Mouse (Mus musculus) MEL (cell line): Measurements from ENCODE around the gene Btbd17.

Experiments used
- CHD1 ChIP-seq: IDR thresholded peaks from 2 replicates; pipeline ENCODE4 v1.6.1; 2012; ENCODE audit warnings: low read depth, mild to moderate bottlenecking, inconsistent platforms, low read length, improper control_type of control experiment
- CHD2 ChIP-seq: IDR thresholded peaks from 2 replicates; pipeline ENCODE4 v1.6.1; 2011; ENCODE audit warnings: low read length, improper control_type of control experiment
- CTCF ChIP-seq, 3 experiments: IDR thresholded peaks in 2 of 3; conservative IDR thresholded peaks in 1 of 3; 2 replicates each; pipeline ENCODE4 v1.5.1; 2011 to 2012; ENCODE audit warnings: low read length in 3 of 3, low read depth in 2 of 3, mild to moderate bottlenecking in 2 of 3, improper control_type of control experiment in 1 of 3, inconsistent platforms in 1 of 3, mixed read lengths in 1 of 3, moderate library complexity in 1 of 3; ENCODE audit not compliant: control insufficient read depth in 1 of 3, insufficient read depth in 1 of 3, poor library complexity in 1 of 3, severe bottlenecking in 1 of 3
- ELF1 ChIP-seq: IDR thresholded peaks from 2 replicates; pipeline ENCODE4 v1.6.1; 2014; ENCODE audit warnings: low read depth, mild to moderate bottlenecking, inconsistent platforms, low read length, improper control_type of control experiment, moderate library complexity
- GATA1 ChIP-seq: IDR thresholded peaks from 2 replicates; pipeline ENCODE4 v1.6.1; 2011; ENCODE audit warnings: low read depth, low read length, improper control_type of control experiment
- KAT2A ChIP-seq: conservative IDR thresholded peaks from 2 replicates; pipeline ENCODE4 v1.6.1; 2012; ENCODE audit warnings: low read depth, low read length, improper control_type of control experiment, inconsistent platforms
- POLR2AphosphoS2 ChIP-seq: IDR thresholded peaks from 2 replicates; pipeline ENCODE4 v1.6.1; 2011; ENCODE audit warnings: low read length, improper control_type of control experiment
- USF1 ChIP-seq: IDR thresholded peaks from 2 replicates; pipeline ENCODE4 v1.6.1; 2014; ENCODE audit warnings: low read depth, mild to moderate bottlenecking, inconsistent platforms, low read length, improper control_type of control experiment, moderate library complexity

GRCm38 (mm10) chr11:114822727-114823126 lies 27.0 kb upstream of the Btbd17 start:
- TF ChIP-seq KAT2A (no peak), ELF1 (no peak), USF1 (no peak), CHD1 (no peak), CTCF (IDR thresholded peaks at IDR 0.05 in 2 of 3, conservative IDR thresholded peaks at IDR 0.05 in 1 of 3; ENCODE audit: control insufficient read depth in 1 of 3, insufficient read depth in 1 of 3, low read depth in 2 of 3, low read length in 3 of 3, poor library complexity in 1 of 3, severe bottlenecking in 1 of 3) (no peak), CHD2 (no peak), GATA1 (no peak), POLR2AphosphoS2 (no peak)
